Mouse (Mus musculus) cerebellum, adult 18-20 months (tissue): ENCODE measurements around the gene Stat3.

Experiments
- DNase-seq, 2 experiments: peaks; one replicate each; pipeline ENCODE4 v3.0.0; 2021

Gene Stat3

DNA sequence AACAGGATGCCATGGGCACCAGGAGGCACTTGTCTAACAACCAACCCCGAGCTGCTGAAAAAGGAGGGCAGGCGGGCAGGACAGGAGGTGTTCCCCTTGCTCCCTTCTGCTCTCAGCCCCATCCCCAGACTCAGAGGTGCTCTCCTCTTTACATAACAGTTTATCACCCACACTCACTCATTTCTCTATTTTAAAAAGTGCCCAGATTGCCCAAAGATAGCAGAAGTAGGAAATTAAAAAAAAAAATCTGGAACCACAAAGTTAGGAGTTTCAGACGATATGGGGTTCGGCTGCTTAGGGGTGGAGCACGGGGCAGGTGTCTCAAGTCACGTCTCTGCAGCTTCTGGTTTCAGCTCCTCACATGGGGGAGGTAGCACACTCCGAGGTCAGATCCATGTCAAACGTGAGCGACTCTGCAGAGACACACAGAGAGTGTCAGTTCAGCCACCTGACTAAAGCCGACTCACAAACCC is 51.0 kb downstream of the Stat3 start:
- no peak for DNase-seq

DNA sequence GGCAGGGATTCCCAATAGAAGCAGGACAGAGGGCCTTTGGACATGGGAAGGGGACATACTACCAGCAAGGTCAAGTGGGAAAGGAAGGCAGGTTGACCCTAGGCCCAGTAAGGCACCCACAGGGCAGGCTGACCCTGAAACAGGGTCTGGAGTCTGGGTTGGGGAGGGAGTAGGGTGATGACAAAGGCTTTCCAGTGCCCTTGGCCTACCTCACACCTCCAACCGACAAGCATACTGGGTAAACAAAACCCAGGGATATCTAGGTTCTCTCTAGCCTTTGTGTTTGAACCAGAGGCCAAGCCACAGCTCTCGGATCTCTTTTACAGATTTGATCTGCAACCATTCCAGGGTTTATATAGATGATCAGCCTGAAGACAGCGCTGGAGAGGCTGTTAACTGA is 51.6 kb downstream of the Stat3 start:
- no peak for DNase-seq

DNA sequence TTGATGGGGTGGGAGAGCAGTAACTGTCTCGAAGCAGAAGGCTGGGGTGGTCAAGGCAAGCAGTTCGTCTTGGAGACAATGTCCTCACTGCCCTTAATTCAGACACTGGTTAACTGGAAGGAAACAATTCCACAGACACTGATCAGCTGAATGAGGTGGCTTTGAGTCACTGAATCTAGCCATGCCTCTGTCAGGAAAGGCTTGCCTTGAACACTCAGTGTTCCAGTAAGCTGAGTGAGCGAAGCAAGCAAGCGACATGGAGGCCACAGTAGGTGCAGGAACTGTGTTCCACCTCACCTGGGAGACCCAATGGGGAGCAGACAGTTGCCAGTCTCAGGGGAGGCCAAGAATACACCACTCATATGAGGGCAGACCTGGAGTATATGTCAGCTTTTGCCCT is 52.1 kb downstream of the Stat3 start:
- no peak for DNase-seq

DNA sequence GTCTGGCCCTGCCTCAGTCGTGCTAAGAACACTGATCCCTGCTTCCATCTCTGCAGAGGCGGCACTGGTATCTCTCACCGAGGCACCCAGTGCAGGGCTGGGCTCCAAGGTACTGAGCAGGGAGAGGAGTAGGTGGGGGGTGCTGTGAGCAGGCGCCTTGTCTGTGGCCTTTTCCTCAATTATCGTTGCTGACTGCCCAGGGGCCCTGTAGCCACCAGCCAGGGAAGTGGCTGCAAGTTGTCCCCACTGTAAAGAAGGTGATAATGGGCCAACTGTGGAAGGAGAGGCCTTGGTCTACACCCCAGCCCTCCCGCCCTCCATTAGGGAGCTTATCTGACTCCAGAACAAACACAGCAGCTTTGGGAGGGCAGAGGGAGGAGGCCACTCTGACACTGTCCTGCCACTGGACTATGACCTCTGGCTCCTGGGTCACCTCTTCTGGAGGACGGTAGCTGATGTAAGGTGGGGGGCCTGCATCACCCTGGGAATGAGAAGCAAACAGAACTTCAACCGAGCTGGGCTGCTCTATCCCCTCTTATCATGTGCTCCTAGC is 53.1 kb downstream of the Stat3 start:
- DNase-seq, result no peak

DNA sequence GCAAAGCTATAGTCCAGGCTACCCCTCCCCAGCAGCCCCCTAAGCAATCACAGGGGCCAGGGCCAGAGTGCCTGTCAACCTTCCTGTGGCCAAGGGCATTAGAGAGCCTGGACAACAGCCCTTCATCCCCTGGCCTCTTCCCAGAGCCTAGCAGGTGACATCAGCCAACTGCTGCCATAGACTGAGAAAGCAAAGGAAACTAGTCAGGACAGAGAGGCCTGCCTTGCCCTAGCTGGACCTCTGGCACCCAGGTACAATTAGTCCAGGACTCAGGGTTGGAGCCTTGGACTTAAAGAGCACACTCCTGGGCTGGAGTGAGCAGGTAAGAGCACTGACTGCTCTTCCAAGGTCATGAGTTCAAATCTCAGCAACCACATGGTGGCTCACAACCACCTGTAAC is 53.9 kb downstream of the Stat3 start:
- DNase-seq, result no peak

DNA sequence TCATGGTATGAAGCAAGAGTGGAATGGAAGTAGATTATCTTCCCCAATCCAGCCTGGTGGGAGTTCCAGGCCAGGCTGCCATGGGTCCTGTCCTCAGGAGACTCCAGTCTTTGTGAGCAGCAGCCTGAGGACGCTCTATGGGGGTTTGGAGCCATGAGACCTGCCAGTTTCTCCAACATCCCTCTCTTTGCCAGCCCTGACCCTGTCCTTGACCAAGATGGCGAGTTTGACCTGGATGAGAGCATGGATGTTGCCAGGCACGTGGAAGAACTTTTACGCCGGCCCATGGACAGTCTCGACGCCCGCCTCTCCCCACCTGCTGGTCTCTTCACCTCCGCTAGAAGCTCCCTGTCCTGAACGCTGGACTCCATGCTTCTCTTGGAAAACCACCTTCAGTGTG is 55.7 kb downstream of the Stat3 start:
- DNase-seq, result no peak

DNA sequence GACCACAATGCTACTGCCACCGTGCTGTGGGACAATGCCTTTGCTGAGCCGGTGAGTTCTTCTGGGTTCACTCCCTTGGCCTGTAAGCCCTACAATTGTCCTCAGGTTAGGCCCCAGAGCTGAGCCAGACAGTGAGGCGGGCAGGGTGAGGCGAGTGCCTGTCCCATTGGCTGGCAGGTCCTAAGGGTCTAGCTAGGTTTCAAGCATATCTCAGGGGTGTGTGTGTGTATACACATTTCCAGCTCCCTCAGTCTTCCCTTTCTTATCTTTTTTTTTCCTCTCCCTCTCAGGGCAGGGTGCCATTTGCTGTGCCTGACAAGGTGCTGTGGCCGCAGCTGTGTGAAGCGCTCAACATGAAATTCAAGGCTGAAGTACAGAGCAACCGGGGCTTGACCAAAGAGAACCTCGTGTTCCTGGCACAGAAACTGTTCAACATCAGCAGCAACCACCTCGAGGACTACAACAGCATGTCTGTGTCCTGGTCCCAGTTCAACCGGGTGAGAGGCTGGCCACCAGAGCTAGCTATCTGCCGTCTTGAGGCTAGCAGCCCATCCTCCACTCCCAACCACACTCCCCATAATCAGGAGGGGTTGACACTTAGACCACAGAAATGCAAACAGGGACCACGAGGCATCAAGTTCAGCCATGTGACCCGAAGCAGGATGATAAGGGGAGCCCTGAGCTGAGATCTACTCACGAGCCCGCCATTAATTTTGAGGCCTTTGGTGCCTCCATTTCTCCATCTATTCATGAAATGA is 59.8 kb downstream of the Stat3 start:
- DNase-seq, result no peak

DNA sequence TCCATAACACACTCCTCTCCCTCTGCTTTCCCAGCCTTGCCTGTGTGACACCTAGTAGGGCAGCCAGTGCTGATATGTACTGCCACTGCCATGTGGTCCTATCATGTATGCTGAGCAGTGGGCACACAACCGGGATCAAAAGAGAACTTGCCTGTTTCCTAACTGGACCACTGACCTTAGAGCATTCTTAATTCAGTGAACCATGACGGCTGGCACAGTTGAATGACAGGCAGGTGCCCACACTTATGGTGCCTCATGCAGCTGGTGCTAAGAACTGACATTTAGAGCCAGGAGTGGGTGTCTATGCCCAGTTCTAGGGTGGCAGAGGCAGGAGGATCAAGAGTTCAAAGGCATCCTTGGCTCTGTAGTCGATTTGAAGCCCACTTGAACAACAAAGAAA is 63.6 kb downstream of the Stat3 start:
- no peak for DNase-seq

DNA sequence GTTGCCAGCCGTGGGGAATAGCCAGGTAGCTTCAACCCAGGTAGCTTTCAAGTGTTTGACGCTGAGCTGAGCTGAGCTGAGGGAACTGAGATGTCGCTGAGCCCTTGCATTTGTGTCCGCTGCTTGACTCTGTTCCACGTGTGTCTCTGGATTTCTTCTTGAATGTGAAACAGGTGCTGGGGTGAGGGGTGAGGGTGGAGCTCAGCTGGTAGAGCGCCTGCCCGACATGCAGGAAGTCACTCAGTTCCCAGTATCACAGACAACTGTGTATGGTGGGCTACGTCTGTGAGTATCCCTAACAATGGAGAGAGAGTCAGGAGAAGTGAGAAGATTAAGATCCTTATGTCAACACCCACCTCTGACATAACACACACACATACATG is 68.4 kb downstream of the Stat3 start:
- no peak for DNase-seq

DNA sequence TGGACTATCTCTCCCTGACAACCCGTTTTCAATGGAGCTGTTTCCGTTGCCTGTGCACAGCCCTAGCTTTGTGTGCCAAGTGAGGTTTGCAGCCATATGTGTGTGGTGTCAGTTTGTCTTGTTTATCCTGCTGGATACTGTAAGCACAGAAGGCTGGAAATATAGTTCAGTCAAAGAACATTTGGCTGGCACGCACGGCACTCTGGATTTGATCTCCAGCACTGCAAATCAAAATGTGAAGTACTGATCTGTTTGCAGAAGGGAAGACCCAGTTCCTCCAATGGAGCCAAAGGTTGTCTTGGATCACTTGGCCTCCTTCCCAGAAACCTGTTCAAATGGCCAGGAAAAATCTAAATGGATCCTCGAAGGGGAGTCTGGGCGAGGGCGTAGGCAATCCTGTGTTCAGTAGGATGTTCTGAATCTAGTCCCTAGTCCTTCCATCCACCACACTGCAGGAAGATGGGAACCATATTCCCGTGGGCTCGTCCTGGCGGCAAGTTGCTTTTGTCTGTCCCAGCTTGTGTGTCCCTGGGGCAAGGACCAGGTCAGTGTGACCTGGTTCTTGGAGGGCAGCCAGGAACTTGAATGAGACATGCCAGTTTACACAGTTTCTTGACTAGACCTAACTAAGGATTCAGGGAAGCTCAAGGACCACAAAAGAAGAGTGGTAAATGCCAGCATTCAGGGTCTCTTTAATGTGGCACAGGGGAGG is 68.9 kb downstream of the Stat3 start:
- peak in 1 of 2 experiments; percentile 31 for DNase-seq

DNA sequence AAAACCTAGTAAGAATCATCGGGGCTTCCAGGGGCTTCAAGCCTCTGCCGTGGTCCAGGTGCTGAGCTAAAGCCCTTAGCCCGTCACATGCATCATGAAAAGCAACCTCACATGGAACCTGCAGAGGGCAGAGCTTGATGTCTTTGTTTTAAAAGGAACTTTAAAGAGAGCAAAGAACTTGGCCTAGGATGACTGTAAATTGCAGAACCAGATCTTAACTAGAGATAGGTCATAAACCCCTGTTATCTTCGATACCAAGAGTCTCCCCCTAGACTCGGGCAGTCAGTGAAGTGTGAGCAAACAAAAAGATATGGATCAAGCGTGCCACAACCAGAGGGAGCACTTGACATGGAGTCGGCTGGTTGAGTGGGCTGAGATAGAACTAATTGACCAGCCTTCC is 73.7 kb downstream of the Stat3 start:
- DNase-seq, result no peak

DNA sequence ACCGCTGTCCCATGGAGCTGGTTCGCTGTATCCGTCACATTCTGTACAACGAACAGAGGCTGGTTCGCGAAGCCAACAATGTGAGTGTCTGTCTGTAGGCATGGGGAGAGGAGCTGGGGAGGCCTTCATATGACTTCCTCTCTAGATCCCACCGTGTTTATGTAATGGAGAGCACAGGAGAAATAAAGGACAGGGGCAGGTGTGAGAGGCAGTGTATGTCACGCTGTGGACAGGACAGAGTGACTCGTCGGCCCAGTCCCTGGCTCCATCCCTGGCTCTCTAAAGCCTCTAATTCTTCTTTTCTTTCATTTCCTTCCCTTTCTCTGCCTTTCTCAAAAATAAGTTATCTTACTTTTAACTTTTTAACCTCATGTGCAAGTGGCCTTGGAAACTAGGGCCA is 76.2 kb downstream of the Stat3 start:
- DNase-seq, result no peak

DNA sequence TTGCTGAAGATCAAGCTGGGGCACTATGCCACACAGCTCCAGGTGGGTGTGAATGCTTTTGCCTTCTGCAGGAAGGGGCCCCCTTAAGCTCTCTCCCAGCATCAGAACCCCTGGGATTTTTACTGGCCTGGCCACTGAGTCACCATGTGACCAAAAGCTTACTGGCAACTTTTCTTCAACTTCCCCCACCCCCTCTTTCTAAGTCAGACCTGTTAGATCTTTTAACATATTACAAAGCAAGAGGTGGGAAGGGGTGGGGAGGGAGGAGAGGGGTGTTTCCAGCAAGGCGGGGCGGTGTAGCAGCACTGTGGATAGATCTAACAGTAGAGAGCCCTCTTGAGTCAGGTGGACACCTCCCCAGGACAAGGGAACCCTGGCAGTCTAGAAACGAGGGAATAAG is 77.5 kb downstream of the Stat3 start:
- DNase-seq, result no peak

DNA sequence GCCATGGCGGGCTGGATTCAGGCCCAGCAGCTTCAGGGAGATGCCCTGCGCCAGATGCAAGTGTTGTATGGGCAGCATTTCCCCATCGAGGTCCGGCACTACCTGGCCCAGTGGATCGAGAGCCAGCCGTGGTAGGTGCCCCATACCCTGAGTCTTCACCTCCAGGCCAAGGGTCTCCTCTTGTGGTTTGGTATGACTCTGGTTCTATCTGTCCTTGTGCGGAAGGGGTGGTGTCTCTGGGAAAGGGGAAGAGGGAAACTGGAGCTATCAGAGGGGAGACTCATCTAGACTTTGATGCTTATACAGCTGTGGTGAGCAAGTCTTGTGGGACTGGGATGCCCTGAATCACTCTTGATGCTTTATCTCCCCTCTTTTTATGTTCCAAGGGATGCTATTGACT is 78.0 kb downstream of the Stat3 start:
- no peak for DNase-seq

DNA sequence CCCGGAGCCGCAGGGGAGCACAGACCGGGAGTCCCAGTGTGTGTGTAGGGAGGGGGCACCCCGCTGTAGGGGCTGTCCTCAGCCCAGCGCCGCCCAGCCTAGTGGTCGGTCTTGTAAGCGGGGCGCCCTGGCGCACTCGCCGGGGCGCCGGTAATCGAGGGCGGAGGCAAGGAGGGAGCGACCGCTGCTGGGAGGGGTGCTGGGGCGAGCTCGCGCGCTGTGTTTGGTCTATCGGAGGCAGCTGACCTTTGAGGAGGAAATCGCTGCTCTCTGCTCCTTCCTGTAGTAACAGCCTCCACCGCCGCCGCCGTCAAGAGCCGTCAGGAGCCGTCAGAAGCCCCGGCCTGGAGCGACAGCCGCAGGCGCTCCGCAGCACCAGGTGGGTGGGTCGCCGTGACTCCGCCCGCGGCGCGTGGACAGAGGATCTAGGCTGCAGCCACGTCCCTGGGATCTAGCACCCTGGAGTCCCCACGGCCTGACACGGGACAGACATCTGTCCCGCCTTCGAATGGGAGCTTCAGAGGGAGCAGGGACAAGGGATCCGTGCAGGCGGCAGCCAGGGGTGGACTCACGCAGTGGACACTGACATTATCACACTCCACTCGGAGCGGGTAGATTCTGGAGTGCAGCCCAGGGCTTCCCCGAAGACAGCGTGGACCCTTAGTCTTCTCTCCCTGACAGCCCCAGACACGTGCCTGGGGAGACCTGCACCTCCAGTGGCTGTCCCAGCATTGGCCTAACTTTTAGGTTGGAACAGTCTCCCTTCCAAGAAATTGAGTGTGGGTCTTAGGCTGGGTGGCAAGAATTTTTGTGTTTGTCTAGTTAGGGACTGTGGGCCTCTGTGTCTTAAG is 78.9 kb downstream of the Stat3 start:
- peak; percentile 51 to 61 for DNase-seq

DNA sequence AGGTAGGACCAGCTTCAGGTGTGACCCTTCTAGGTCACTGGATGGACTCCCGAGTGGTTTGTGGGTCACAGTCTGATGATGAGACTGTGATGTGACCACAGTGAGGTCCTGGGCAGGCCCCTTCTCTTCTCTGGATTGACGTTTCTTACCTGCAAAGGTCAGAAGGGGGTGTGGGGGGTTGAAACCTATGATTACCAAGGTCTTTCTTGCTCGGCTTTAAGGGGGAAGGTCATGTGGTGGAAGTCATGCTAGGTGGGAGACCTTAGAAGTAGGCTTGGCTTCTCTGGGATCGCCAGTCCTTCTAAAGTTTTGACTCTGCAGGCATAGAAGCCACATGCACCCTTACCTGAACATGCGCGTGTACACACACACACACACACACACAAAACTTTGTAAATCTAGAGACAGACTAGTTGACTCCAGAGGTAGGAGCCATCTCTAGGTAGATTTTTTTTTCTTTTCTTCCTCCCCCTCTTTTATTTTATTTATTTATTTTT is 79.7 kb downstream of the Stat3 start:
- DNase-seq, result no peak

DNA sequence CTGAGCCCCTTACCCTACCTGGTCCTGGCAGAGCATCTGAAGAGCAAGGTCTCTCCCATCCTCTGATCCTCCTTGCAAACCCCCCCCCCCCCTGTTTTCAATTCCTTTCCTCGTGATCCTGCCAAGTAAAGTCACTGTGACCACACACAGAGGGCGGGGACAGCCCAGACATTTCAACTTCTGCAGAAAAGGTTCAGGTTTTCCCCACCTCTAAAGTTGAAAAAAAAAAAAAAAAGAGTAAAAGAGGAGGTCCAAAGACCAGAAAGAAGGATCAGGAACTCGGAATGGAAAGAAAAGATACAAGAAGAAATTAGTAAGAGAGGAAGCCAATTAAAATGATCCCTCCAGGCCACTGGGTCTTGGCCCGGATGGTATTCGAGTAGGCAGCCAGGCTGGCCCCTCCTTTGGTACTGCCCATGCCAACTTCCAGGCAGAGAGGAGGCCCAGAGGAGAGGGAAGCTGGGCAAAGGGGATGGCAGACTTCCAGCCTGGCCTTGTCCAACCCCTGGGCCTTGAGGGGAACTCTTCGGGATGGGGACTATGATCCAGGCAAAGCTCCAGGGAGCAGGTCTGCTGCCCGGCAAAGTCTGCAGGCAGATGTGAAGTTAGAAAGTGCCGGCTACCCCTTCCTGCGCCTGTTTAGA is 80.3 kb downstream of the Stat3 start, which contains the start of gene Stat5a:
Gene Stat5a, plus strand, starts transcription at position 417 of the 644 bp plus-strand sequence.
- DNase-seq, result peak; percentile 37 to 50

DNA sequence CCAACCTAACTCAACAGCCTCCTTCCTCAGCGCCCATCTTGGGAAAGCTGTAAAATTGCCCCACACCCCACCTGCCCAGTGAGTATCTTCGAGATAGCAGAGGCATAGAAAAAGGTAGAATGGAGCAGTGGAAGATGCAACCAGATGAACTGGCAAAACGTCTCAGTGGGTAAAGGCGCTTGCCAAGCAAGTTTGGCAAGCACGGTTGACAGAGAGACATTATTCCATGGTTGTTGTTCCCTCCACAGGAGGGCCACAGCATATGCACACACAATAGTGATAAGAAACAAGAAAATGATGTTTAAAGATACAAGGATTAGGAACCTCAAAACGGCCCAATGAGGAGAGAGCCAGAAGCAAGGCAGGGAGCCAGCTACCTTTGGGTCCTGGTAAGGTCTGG is 81.4 kb downstream of the Stat3 start:
- DNase-seq, result no peak

DNA sequence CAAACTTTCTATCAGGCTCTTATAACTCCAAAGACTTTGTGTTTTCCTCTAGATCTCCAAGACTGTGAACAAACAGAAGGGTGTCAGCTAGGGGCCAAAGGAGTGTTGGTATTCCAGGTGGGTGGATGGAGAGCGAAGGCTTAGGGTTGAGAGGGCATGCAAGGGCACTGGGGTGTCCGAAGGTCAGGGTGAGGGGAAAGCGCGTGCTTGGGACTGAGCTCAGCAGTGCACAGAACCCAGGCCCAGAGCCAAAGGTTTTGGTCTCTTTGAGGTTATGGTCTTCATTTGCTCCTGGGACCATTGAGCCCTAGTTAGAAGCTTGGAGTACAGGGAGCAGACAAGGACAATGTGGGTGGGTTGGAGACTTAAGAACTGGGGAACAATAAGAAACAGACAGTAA is 84.2 kb downstream of the Stat3 start:
- no peak for DNase-seq

DNA sequence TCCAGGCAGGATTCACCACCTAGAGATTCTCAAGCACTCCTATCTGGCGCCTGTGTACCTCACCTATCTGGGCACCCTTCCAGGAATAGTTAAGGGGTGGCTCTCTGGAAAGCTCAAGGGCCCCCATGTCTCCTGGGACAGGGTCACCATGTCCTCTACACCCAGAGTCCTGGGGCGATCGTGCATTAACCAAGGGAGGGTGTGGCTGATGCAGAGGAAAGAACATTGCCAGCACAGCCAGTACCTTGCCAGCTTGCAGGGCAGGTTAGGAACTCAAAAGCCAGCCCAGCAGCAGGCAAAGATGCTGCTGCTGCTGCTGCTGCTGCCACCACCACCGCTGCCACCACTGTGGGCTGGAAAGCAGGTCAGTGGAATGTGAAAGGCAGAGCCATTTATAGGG is 85.1 kb downstream of the Stat3 start:
- no peak for DNase-seq

DNA sequence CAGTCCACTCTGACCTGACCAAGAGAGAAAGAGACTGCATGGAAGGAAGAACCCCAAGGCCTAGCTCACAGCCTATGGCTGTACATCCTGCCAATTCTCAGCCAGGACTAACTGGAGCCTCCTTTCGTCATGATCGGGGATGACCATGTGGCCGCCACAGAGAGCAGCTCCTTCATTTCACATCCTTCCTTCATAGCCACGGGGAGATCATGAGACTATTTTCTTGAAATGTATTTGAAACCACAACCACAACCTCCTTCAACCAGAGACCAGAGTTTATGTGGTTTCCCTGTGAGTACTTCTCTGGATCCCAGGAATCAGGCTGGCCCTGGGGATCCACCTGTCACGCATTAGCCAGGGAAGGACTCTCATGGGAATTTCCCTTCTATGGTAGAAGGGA is 86.3 kb downstream of the Stat3 start:
- DNase-seq, result no peak

DNA sequence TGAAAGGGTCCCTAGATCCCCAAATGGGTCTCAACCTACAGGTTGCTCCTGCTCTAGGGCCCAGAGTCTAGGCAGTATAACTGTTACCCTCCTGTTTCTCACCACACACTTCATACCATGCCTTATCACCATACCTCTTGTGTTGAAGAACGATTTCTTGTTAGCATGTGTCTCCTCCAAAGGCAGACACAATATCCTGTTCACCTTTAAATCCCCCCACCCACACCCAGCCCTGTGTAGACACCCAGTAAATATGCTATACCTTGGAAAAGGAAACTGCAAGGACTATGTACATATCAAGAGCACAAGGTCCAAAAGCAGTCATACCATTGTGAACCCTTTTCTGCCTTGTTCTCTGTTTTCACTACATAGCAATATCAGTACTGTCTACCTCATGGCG is 87.3 kb downstream of the Stat3 start:
- no peak for DNase-seq
